Mouse (Mus musculus) intestine, embryonic 14.5 days (tissue): ENCODE results near the gene Lgr6. TPM values are rescaled to one million over a fixed set of nuclear protein-coding genes. Genes with fewer than 3 reads are reported as not detected.
A peak's percentile ranks its signal among the peaks of the same experiment; 100 is the strongest.
"Not testable (repeated sequence)": the region's sequence is repeated elsewhere in the genome, so short reads cannot be mapped to it uniquely, and the experiment has no call there.

ENCODE experiments used
- ATAC-seq: fragments of 200-750 bp; cut with Nextera tagmentation; replicated peaks from 2 replicates; pipeline ENCODE4 v1.8.0; 2017; ENCODE audit warnings: low read depth, moderate number of reproducible peaks, moderate TSS enrichment, moderate library complexity; ENCODE audit not compliant: low FRiP score, low TSS enrichment
- DNase-seq: peaks from one replicate; pipeline ENCODE4 v3.0.0-alpha.2; 2018; ENCODE audit warnings: low spot score
- H3K27ac ChIP-seq: fragments of 300-500 bp; sonication (generic); 2 replicates; pipeline ENCODE4 v1.5.1; 2014; ENCODE audit warnings: low read depth, mild to moderate bottlenecking, control low read depth
- H3K27me3 ChIP-seq: fragments of 300-500 bp; sonication (generic); replicated peaks from 2 replicates; pipeline ENCODE4 v1.6.1; 2014; ENCODE audit warnings: low read length, control low read depth; ENCODE audit not compliant: control insufficient read depth, insufficient read depth
- H3K36me3 ChIP-seq: fragments of 300-500 bp; sonication (generic); 2 replicates; pipeline ENCODE4 v1.6.1; 2014; ENCODE audit warnings: low read length, control low read depth; ENCODE audit not compliant: control insufficient read depth, insufficient read depth
- H3K4me1 ChIP-seq: fragments of 300-500 bp; sonication (generic); replicated peaks from 2 replicates; pipeline ENCODE4 v1.6.1; 2014; ENCODE audit warnings: low read length, control low read depth, mixed read lengths; ENCODE audit not compliant: control insufficient read depth, insufficient read depth
- H3K4me2 ChIP-seq: fragments of 300-500 bp; sonication (generic); 2 replicates; pipeline ENCODE4 v1.6.1; 2014; ENCODE audit warnings: low read length
- H3K4me3 ChIP-seq: fragments of 300-500 bp; sonication (generic); 2 replicates; pipeline ENCODE4 v1.5.1; 2014; ENCODE audit warnings: low read depth, low read length, control low read depth, mixed read lengths
- H3K9ac ChIP-seq: fragments of 300-500 bp; sonication (generic); 2 replicates; pipeline ENCODE4 v1.6.1; 2014; ENCODE audit warnings: mild to moderate bottlenecking, low read length
- H3K9me3 ChIP-seq: fragments of 300-500 bp; sonication (generic); 2 replicates; pipeline ENCODE4 v1.6.1; 2016; ENCODE audit warnings: low read length, control low read depth; ENCODE audit not compliant: control insufficient read depth
- WGBS: fragments of 180-500 bp; shearing (Covaris S2); extraction: QIAGEN DNeasy Blood & Tissue Kit; methylation state at CpG from one replicate; pipeline ENCODE4 v1.1.7; 2014; 5-methylcytosine and 5-hydroxymethylcytosine counted together
- polyA plus RNA-seq: library from polyadenylated mRNA; unstranded; fragments of >200 nt; fragmentation: Nextera tagmentation; extraction: Ambion mirVana; gene quantifications from 2 replicates; pipeline ENCODE4 v1.2.1, GENCODE M21; 2014

Gene Lgr6
- polyA plus RNA-seq, 1 experiment from 2014 or later = 0.69 TPM

- Histone ChIP-seq H3K9me3 (no peaks in the 10 kb centered on the region), H3K36me3 (no peaks in the 10 kb centered on the region), H3K27ac (no peak overlapping the region), H3K9ac (no peak overlapping the region), H3K4me2 (no peak overlapping the region), H3K4me3 (no peak overlapping the region), H3K27me3 (no peaks in the 10 kb centered on the region), H3K4me1 (peaks cover 14% of the 10 kb centered on the region)
- ATAC-seq = no peak
- DNase-seq = no peak
- WGBS = 95% methylated on average over 8 of the region's 8 CpGs
These were observed 19.7 kb upstream of the Lgr6 start for GRCm38 (mm10) chr1:135124573-135125363.

- 10% methylated on average over 8 of the region's 8 CpGs for WGBS
- Histone ChIP-seq H3K4me2 (no peak overlapping the region), H3K4me1 (no peaks in the 10 kb centered on the region), H3K27ac (no peak overlapping the region), H3K36me3 (no peaks in the 10 kb centered on the region), H3K9ac (no peak overlapping the region), H3K27me3 (no peaks in the 10 kb centered on the region), H3K9me3 (no peaks in the 10 kb centered on the region), H3K4me3 (no peak overlapping the region)
- peak; percentile 77 for DNase-seq
- no peak for ATAC-seq
These were observed 7.6 kb upstream of the Lgr6 start for GRCm38 (mm10) chr1:135112661-135113060.

- not testable (repeated sequence) for H3K4me2 ChIP-seq, H3K27me3 ChIP-seq, ATAC-seq, H3K9me3 ChIP-seq, H3K4me1 ChIP-seq, H3K27ac ChIP-seq, DNase-seq, H3K36me3 ChIP-seq, H3K9ac ChIP-seq, H3K4me3 ChIP-seq
- WGBS = 65% methylated on average over 4 of the region's 5 CpGs
These were observed 6.2 kb upstream of the Lgr6 start for GRCm38 (mm10) chr1:135111271-135111670.

GRCm38 (mm10) chr1:135110075-135110474 lies 5.0 kb upstream of the Lgr6 start:
- ATAC-seq (no peak), DNase-seq (peak; percentile 93)
- 21% methylated on average over 6 of the region's 6 CpGs for WGBS
- Histone ChIP-seq H3K36me3 (no peaks in the 10 kb centered on the region), H3K27ac (no peak overlapping the region), H3K4me3 (no peak overlapping the region), H3K4me1 (0 out of 2 replicates have a peak, but pooled peaks cover 5% of the 10 kb centered on the region), H3K27me3 (peaks cover 16% of the 10 kb centered on the region), H3K9me3 (no peaks in the 10 kb centered on the region), H3K4me2 (no peak overlapping the region), H3K9ac (no peak overlapping the region)

GRCm38 (mm10) chr1:135108611-135109010 lies 3.5 kb upstream of the Lgr6 start:
- DNase-seq (no peak), ATAC-seq (no peak)
- H3K27me3 ChIP-seq = peaks cover 30% of the 10 kb centered on the region
- H3K36me3 ChIP-seq = no peaks in the 10 kb centered on the region
- H3K9ac ChIP-seq = no peak overlapping the region
- no peak overlapping the region for H3K4me2 ChIP-seq
- 43% methylated on average over 6 of the region's 6 CpGs for WGBS
- no peak overlapping the region for H3K4me3 ChIP-seq
- 0 out of 2 replicates have a peak, but pooled peaks cover 9% of the 10 kb centered on the region for H3K4me1 ChIP-seq
- no peaks in the 10 kb centered on the region for H3K9me3 ChIP-seq
- H3K27ac ChIP-seq = no peak overlapping the region

- no peaks in the 10 kb centered on the region for H3K9me3 ChIP-seq
- H3K9ac ChIP-seq = no peak overlapping the region
- ATAC-seq (no peak), DNase-seq (peak; percentile 88)
- H3K4me1 ChIP-seq = 0 out of 2 replicates have a peak, but pooled peaks cover 9% of the 10 kb centered on the region
- no peaks in the 10 kb centered on the region for H3K36me3 ChIP-seq
- H3K27me3 ChIP-seq = peaks cover 42% of the 10 kb centered on the region
- WGBS = 3% methylated on average over 8 of the region's 8 CpGs
- no peak overlapping the region for H3K4me3 ChIP-seq
- H3K27ac ChIP-seq = no peak overlapping the region
- H3K4me2 ChIP-seq = peak overlapping the region; percentile 70; the same call in 1 of the 2 replicates
These were observed 875 bp upstream of the Lgr6 start for GRCm38 (mm10) chr1:135105951-135106350.

- Histone ChIP-seq H3K4me1 (0 out of 2 replicates have a peak, but pooled peaks cover 5% of the 10 kb centered on the region), H3K36me3 (no peaks in the 10 kb centered on the region), H3K9me3 (no peaks in the 10 kb centered on the region), H3K27me3 (peaks cover 33% of the 10 kb centered on the region), H3K9ac (no peak overlapping the region), H3K4me3 (no peak overlapping the region), H3K4me2 (no peak overlapping the region), H3K27ac (no peak overlapping the region)
- ATAC-seq (no peak), DNase-seq (no peak)
- WGBS = 55% methylated on average over 7 of the region's 7 CpGs
These were observed 4.7 kb downstream of the Lgr6 start for GRCm38 (mm10) chr1:135100400-135100799.

GRCm38 (mm10) chr1:135098441-135098840 lies 6.6 kb downstream of the Lgr6 start:
- H3K36me3 ChIP-seq = no peaks in the 10 kb centered on the region
- 0 out of 2 replicates have a peak, but pooled peaks cover 4% of the 10 kb centered on the region for H3K4me1 ChIP-seq
- DNase-seq (no peak), ATAC-seq (no peak)
- H3K27ac ChIP-seq = no peak overlapping the region
- no peak overlapping the region for H3K9ac ChIP-seq
- H3K27me3 ChIP-seq = peaks cover 14% of the 10 kb centered on the region
- no peak overlapping the region for H3K4me2 ChIP-seq
- H3K9me3 ChIP-seq = no peaks in the 10 kb centered on the region
- 89% methylated on average over 7 of the region's 7 CpGs for WGBS
- H3K4me3 ChIP-seq = no peak overlapping the region

GRCm38 (mm10) chr1:135097441-135097840 lies 7.6 kb downstream of the Lgr6 start:
- H3K4me2 ChIP-seq = no peak overlapping the region
- H3K27me3 ChIP-seq = peaks cover 9% of the 10 kb centered on the region
- H3K4me3 ChIP-seq = no peak overlapping the region
- no peaks in the 10 kb centered on the region for H3K9me3 ChIP-seq
- H3K27ac ChIP-seq = no peak overlapping the region
- 89% methylated on average over 6 of the region's 6 CpGs for WGBS
- no peaks in the 10 kb centered on the region for H3K36me3 ChIP-seq
- no peak overlapping the region for H3K9ac ChIP-seq
- DNase-seq = no peak
- 0 out of 2 replicates have a peak, but pooled peaks cover 4% of the 10 kb centered on the region for H3K4me1 ChIP-seq
- ATAC-seq = no peak
